Comparison of ENCODE assay signal across 10 mouse cellular contexts in genomic region chr3:81995988-81996387, GRCm38 (mm10). TPM values are rescaled to one million over a fixed set of nuclear protein-coding genes. Genes with fewer than 3 reads are reported as not detected.
DNase-seq lines count a peak whose midpoint lies in the region; ATAC-seq lines count a peak whose summit lies in the region.
"Had no signal": no experiment of that assay in that cellular context is flagged by ENCODE, and none has a peak within 500 bp of the region (broad histone marks: within the 10 kb centered on the region; RNA-seq: fewer than 3 reads in every experiment).

No protein-coding gene starts in this region.

- no peak for ATAC-seq in kidney, embryonic 16.5 days (ENCODE audit: low FRiP score, low TSS enrichment)

- no peaks in the 10 kb centered on the region for H3K36me3 ChIP-seq in kidney, embryonic 16.5 days (ENCODE audit: insufficient read depth, low read length)
- H3K36me3 ChIP-seq: embryonic facial prominence, embryonic 15.5 days; liver, embryonic 13.5 days had no signal

- no peak overlapping the region for H3K9ac ChIP-seq in kidney, embryonic 16.5 days (replicated peaks; ENCODE audit: low read length)
- H3K9ac ChIP-seq: embryonic facial prominence, embryonic 15.5 days; liver, embryonic 13.5 days had no signal

- no peak overlapping the region for H3K27ac ChIP-seq in kidney, embryonic 16.5 days (ENCODE audit: low read length)
- H3K27ac ChIP-seq: embryonic facial prominence, embryonic 15.5 days; liver, embryonic 13.5 days had no signal

- no peaks in the 10 kb centered on the region for H3K4me1 ChIP-seq in kidney, embryonic 16.5 days (ENCODE audit: insufficient read depth, low read length)
- H3K4me1 ChIP-seq: embryonic facial prominence, embryonic 15.5 days; liver, embryonic 13.5 days had no signal

- no peaks in the 10 kb centered on the region for H3K9me3 ChIP-seq in kidney, embryonic 16.5 days (ENCODE audit: low read length)
- H3K9me3 ChIP-seq: embryonic facial prominence, embryonic 15.5 days; liver, embryonic 13.5 days had no signal

- peak; percentile 10 to 20 for DNase-seq in kidney, adult 8-10 months
- DNase-seq in 3T3-L1 (ENCODE audit: low read depth, low spot score), result peak; percentile 72
- peak; percentile 23 for DNase-seq in ES-CJ7 (ENCODE audit: low read depth, low spot score)
- peak; percentile 7 to 48 for DNase-seq in cerebellum, postnatal 36 days
- DNase-seq in kidney, postnatal 36 days, result peak; percentile 34 to 40
- DNase-seq in retina, embryonic 14.5 days (ENCODE audit: low spot score), result peak; percentile 84
- no peak for DNase-seq in gastrocnemius, postnatal 14 days
- DNase-seq: liver, embryonic 13.5 days had no signal

- intact Hi-C loops in gastrocnemius, postnatal 14 days (cut with DNase I; ENCODE audit: low total_unique reads), result no loop called here

- WGBS in kidney, embryonic 16.5 days, result 5% methylated on average over 1 of the region's 1 CpGs

- H3K27me3 ChIP-seq in kidney, embryonic 16.5 days (ENCODE audit: insufficient read depth, low read length), result no peaks in the 10 kb centered on the region
- H3K27me3 ChIP-seq: embryonic facial prominence, embryonic 15.5 days; liver, embryonic 13.5 days had no signal

- no peak overlapping the region for H3K4me2 ChIP-seq in kidney, embryonic 16.5 days (replicated peaks; ENCODE audit: low read depth, low read length)
- H3K4me2 ChIP-seq: embryonic facial prominence, embryonic 15.5 days; liver, embryonic 13.5 days had no signal

- H3K4me3 ChIP-seq in kidney, embryonic 16.5 days (ENCODE audit: low read length), result no peak overlapping the region
- H3K4me3 ChIP-seq: embryonic facial prominence, embryonic 15.5 days; liver, embryonic 13.5 days had no signal

RNA-seq across cellular contexts. Expression of gene Asic5, which starts 13.9 kb away (rescaled TPM):
- 0.12 TPM in 1 of 2 replicates, not detected in the other for polyA plus RNA-seq in kidney, embryonic 16.5 days (2015; fragmentation: Nextera tagmentation; extraction: Ambion mirVana)
- total RNA-seq in gastrocnemius, postnatal 14 days (2021), result not detected
- polyA plus RNA-seq: embryonic facial prominence, embryonic 15.5 days; liver, embryonic 13.5 days had no signal

RNA-seq across cellular contexts. Expression of gene Tdo2, which starts 20.0 kb away (rescaled TPM):
- 0.07 and 0.19 TPM in 2 replicates for polyA plus RNA-seq in kidney, embryonic 16.5 days (2015; fragmentation: Nextera tagmentation; extraction: Ambion mirVana)
- total RNA-seq in gastrocnemius, postnatal 14 days (2021), result not detected
